Mouse (Mus musculus) ES-E14 (cell line): ENCODE measurements around the gene 1110008P14Rik. TPM values are rescaled to one million over a fixed set of nuclear protein-coding genes. Genes with fewer than 3 reads are reported as not detected.

Source experiments
- DNase-seq: peaks from one replicate; pipeline ENCODE4 v3.0.0-alpha.2; 2013; ENCODE audit warnings: low read depth, low spot score
- H3K27ac ChIP-seq: 2 replicates; pipeline ENCODE4 v1.5.1; 2012; ENCODE audit warnings: low read depth, mild to moderate bottlenecking, low read length, moderate library complexity, mixed read lengths; ENCODE audit not compliant: poor library complexity, insufficient read depth, severe bottlenecking
- H3K36me3 ChIP-seq: 2 replicates; pipeline ENCODE4 v1.6.1; 2012; ENCODE audit warnings: mild to moderate bottlenecking, low read length, moderate library complexity, mixed read lengths; ENCODE audit not compliant: control insufficient read depth, poor library complexity, insufficient read depth, severe bottlenecking
- H3K4me1 ChIP-seq, 2 experiments: fragments of 150-350 bp in 1 of 2; sonication (generic) in 1 of 2; 2 replicates each; pipeline ENCODE4 v1.6.1; 2012; ENCODE audit warnings: low read length in 2 of 2, mild to moderate bottlenecking in 1 of 2, mixed read lengths in 1 of 2; ENCODE audit not compliant: control insufficient read depth in 2 of 2, insufficient read depth in 2 of 2, poor library complexity in 1 of 2
- H3K4me3 ChIP-seq, 2 experiments: fragments of 150-350 bp in 1 of 2; sonication (generic) in 1 of 2; 2 replicates each; pipeline ENCODE4 v1.5.1; 2012; ENCODE audit warnings: low read length in 2 of 2, low read depth in 1 of 2, mild to moderate bottlenecking in 1 of 2, mixed read lengths in 1 of 2; ENCODE audit not compliant: insufficient read depth in 1 of 2, poor library complexity in 1 of 2, severe bottlenecking in 1 of 2
- H3K9ac ChIP-seq: 2 replicates; pipeline ENCODE4 v1.6.1; 2012; ENCODE audit warnings: low read depth, mild to moderate bottlenecking, low read length, mixed read lengths; ENCODE audit not compliant: poor library complexity, insufficient read depth, severe bottlenecking
- H3K9me3 ChIP-seq: fragments of 150-350 bp; sonication (generic); 2 replicates; pipeline ENCODE4 v1.6.1; 2012; ENCODE audit warnings: low read depth, mild to moderate bottlenecking, low read length; ENCODE audit not compliant: control insufficient read depth, insufficient read depth
- CHD2 ChIP-seq: IDR thresholded peaks from 2 replicates; pipeline ENCODE4 v1.6.1; 2014; ENCODE audit warnings: mild to moderate bottlenecking, low read depth, low read length, inconsistent platforms
- HCFC1 ChIP-seq: IDR thresholded peaks from 2 replicates; pipeline ENCODE4 v1.6.1; 2012; ENCODE audit warnings: low read length, inconsistent platforms, borderline replicate concordance; ENCODE audit not compliant: insufficient read depth
- MAFK ChIP-seq: IDR thresholded peaks from 2 replicates; pipeline ENCODE4 v1.6.1; 2014; ENCODE audit warnings: mild to moderate bottlenecking, low read depth, low read length, inconsistent platforms; ENCODE audit not compliant: insufficient read depth
- ZC3H11A ChIP-seq: IDR thresholded peaks from 2 replicates; pipeline ENCODE4 v1.6.1; 2012; ENCODE audit warnings: low read depth, mild to moderate bottlenecking, inconsistent platforms, low read length, borderline replicate concordance
- ZNF384 ChIP-seq: IDR thresholded peaks from 2 replicates; pipeline ENCODE4 v1.6.1; 2012; ENCODE audit warnings: low read depth, low read length, inconsistent platforms
- in situ Hi-C, 2 experiments: fragments of 600-800 bp; cut with MboI; formaldehyde crosslinking; loops; one replicate each; pipeline ENCODE4 v1.15.1; 2025; ENCODE audit warnings: low sequenced_read_pairs in 2 of 2, inconsistent platforms in 1 of 2; ENCODE audit not compliant: unreplicated experiment in 2 of 2
- total RNA-seq: library from RNA; depleted of rRNA; stranded (reverse); fragments of 300-350 nt; gene quantifications from 2 replicates; pipeline ENCODE4 v1.2.3, GENCODE M21; 2012

Gene 1110008P14Rik
- total RNA-seq, 1 experiment: 31.3 TPM

DNA sequence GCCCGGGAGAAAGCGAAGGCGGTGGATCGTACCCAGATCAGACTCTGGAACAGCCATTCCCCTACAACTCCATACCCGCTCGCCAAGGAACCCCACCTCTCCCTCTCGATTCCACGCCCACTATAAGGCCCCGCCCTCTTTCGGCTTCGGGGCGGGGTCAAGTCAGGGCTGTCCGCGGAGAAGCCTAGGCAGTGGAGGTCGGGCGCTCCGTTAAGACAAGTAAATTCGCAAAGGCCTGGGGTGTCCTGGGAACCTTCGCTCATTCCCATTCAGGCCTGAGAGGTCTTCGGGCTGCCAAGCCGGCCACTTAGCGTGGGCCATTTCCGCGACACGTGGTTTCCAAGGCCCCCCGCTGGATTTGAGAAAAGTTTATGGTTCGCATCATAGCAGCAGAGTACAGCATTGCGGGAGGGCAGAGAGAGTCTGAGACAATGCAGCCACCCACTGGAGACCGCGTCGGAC is 13.8 kb upstream of the 1110008P14Rik start, which contains the start of gene Ptges2:
TSS of gene Ptges2 (plus strand) at position 413 of the 462 bp plus-strand sequence.
- no peaks in the 10 kb centered on the region; the same call in 1 of the 2 replicates for H3K36me3 ChIP-seq
- TF ChIP-seq CHD2: no peak
- TF ChIP-seq MAFK: no peak
- no peak for TF ChIP-seq ZNF384
- TF ChIP-seq HCFC1: no peak; the same call in 1 of the 2 replicates
- no peak for TF ChIP-seq ZC3H11A
- in situ Hi-C loops: no loop called here

GRCm38 (mm10) chr2:32394973-32395372 is 13.2 kb upstream of the 1110008P14Rik start:
- no peaks in the 10 kb centered on the region for H3K9me3 ChIP-seq
- in situ Hi-C loops: no loop called here
- H3K27ac ChIP-seq: no peak overlapping the region
- peak; percentile 13 for DNase-seq
- peak overlapping the region; percentile 78 to 85 for H3K4me3 ChIP-seq
- H3K36me3 ChIP-seq: no peaks in the 10 kb centered on the region
- H3K9ac ChIP-seq: peak overlapping the region; percentile 78; the same call in 1 of the 2 replicates
- no peak for TF ChIP-seq HCFC1
- no peak for TF ChIP-seq ZNF384
- no peak for TF ChIP-seq ZC3H11A
- no peak for TF ChIP-seq CHD2
- TF ChIP-seq MAFK: no peak
- H3K4me1 ChIP-seq: peaks cover 0 to 15% of the 10 kb centered on the region in 2 experiments; a peak in 2 of 4 replicates

More for the DNA sequence above, 13.8 kb upstream of the 1110008P14Rik start, which contains the start of gene Ptges2:
- Histone ChIP-seq H3K4me3 (peak within 1 kb of the TSS; percentile 78 to 85), H3K4me1 (peaks cover 0 to 16% of the 10 kb centered on the region in 2 experiments; a peak in 2 of 4 replicates), H3K9me3 (no peaks in the 10 kb centered on the region), H3K27ac (peak within 1 kb of the TSS; percentile 52; the same call in 1 of the 2 replicates), H3K9ac (peak within 1 kb of the TSS; percentile 80)
- DNase-seq: peak; percentile 91

DNA sequence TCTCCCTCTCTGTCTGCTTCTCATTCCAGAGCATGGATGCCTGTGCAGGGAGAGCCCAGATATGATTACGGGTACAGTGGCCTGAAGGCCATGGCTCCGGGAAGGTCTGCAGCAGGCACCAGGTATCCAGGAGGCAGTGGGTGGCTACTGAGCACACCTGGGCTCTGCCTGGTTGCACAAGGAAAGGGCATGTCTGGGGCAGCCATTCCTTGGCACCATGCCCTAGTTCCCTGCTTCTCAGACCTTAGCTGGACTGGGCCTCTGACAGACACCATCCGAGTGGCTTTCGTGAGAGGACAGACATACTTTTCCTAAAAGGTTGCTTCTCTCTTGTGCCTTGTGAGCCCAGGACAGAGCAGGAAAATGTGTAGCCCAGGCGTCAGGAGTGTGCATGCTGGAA is 10.3 kb upstream of the 1110008P14Rik start:
- in situ Hi-C loops: no loop called here
- no peak for DNase-seq
- no peak overlapping the region for H3K9ac ChIP-seq

DNA sequence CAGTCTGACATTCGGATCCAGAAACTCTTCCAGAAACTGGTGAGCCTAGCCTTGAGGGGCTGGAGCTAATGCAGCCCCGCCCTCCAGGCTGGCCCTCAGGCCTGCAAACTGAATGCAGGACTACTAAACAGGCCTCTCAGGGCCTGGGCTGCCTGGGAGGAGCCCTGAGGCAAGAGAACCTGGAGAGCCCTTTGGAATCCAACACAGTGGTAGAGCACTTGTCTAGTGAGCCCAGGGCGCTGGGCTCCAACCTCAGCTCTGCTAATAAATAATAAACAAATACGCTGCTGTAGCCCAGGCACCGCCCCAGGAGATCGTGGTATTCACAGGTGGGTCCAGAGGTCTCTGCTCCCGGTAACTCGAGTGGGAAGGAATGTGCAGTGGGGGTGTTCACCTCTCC is 9.1 kb upstream of the 1110008P14Rik start:
- H3K4me3 ChIP-seq: peak overlapping the region in 1 of 2 experiments; percentile 11; a peak in 2 of 4 replicates
- H3K9me3 ChIP-seq: no peaks in the 10 kb centered on the region
- no peaks in the 10 kb centered on the region for H3K36me3 ChIP-seq
- no peak for TF ChIP-seq ZC3H11A
- no peak for TF ChIP-seq ZNF384
- no peak for TF ChIP-seq HCFC1
- no peak for TF ChIP-seq MAFK
- no peak for TF ChIP-seq CHD2
- peak overlapping the region; percentile 16; the same call in 1 of the 2 replicates for H3K9ac ChIP-seq
- in situ Hi-C loops: no loop called here
- peak; percentile 30 for DNase-seq
- peaks cover 0 to 6% of the 10 kb centered on the region in 2 experiments; a peak in 2 of 4 replicates for H3K4me1 ChIP-seq
- H3K27ac ChIP-seq: no peak overlapping the region

More for the DNA sequence above, 10.3 kb upstream of the 1110008P14Rik start:
- Histone ChIP-seq H3K27ac (no peak overlapping the region), H3K36me3 (no peaks in the 10 kb centered on the region), H3K9me3 (no peaks in the 10 kb centered on the region), H3K4me1 (peaks cover 0 to 9% of the 10 kb centered on the region in 2 experiments; a peak in 2 of 4 replicates), H3K4me3 (no peak overlapping the region)
- TF ChIP-seq HCFC1: no peak
- TF ChIP-seq CHD2: no peak
- no peak for TF ChIP-seq ZNF384
- TF ChIP-seq ZC3H11A: no peak
- TF ChIP-seq MAFK: no peak
